Mouse (Mus musculus): ENCODE results near the gene Cmpk1. TPM values are rescaled to one million over a fixed set of nuclear protein-coding genes. Genes with fewer than 3 reads are reported as not detected.

Gene Cmpk1
- polyA plus RNA-seq, 1 experiment from 2014 or later: 85.5 TPM

DNA sequence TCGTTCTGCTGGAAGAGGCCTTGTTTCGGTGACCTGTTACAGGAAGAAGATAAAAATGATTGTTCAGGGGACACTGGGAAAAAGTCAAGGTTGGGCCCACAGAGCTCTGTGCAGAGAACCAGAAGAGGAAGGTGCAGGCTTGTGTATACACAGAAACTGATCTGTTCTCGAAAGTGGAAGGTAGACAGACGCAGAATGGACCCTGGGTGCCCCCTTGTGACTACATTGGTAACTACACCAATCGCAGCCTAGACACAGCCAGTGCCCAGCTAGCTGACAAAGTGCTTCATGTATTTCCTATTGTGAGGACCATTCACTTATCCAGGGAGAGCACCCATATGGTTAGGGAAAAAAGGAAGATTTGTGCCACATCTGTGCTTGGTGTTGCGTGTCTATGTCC, 39.6 kb downstream of the Cmpk1 start:
- ChIA-PET CTCF (interaction anchor here (0.6 to 2.2 kb wide), 21 partner anchors 9 to 306 kb away, joined by 3 to 13 read pairs (median 5); no protein-coding TSS in a partner anchor), POLR2A (no interaction called here)
- ATAC-seq: peak; percentile 67
- peaks cover 4% of the 10 kb centered on the region for H3K27me3 ChIP-seq
- in situ Hi-C loops (cut with MboI; ENCODE audit: low pct_unique_long_range_greater_than_20kb): loop anchor here (5.0 to 25.0 kb wide), 5 partner anchors 35 to 635 kb away; no protein-coding TSS in a partner anchor
- TF ChIP-seq CTCF (IDR thresholded peaks at IDR 0.05): peak; percentile 76
- no peak for DNase-seq (ENCODE audit: low read depth, low spot score)

DNA sequence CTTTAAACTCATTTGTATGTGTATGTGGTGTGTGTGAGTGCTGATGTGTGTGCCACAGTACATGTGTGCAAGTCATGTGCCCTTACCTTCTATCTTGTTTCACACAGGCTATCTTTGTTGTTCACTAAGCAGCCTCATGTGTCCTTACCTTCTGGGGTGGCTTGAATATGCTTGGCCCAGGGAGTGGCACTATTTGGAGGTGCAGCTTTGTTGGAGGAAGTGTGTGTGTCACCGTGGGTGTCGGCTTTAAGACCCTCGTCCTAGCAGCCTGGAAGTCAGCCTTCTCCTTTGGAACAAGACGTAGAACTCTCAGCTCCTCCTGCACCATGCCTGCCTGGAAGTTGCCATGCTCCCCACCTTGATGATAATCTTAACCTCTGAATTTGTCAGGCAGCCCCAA, 40.6 kb downstream of the Cmpk1 start:
- ChIA-PET CTCF (interaction anchor here (0.7 to 2.2 kb wide), 13 partner anchors 9 to 298 kb away, joined by 3 to 13 read pairs (median 6); no protein-coding TSS in a partner anchor), POLR2A (no interaction called here)
- ATAC-seq: no peak
- no peak for TF ChIP-seq CTCF (IDR thresholded peaks at IDR 0.05)
- DNase-seq (ENCODE audit: low read depth, low spot score): no peak
- in situ Hi-C loops (cut with MboI; ENCODE audit: low pct_unique_long_range_greater_than_20kb): loop anchor here (5.0 to 25.0 kb wide), 5 partner anchors 34 to 634 kb away; no protein-coding TSS in a partner anchor
- H3K27me3 ChIP-seq: peaks cover 4% of the 10 kb centered on the region

DNA sequence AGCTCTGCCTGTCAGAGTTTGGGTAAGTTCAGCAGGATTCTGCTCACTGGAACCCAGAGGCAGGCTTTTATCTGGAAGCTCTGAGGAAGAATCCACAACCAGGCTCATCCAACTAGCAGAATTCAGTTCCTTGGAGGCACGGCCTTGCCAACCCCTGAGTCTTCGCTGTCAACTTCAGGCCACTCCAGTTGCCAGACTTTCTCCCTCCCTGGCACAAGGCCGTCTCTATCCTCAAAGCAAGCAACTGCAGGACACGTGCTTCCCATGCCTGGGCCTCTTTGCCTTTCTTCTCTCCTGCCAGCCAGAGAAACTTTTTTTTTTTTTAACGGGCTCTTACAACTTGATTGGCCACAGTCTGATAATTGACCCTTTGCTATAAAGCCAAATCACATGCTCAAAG, 42.0 kb downstream of the Cmpk1 start:
- ATAC-seq (no peak), DNase-seq (ENCODE audit: low read depth, low spot score) (no peak)
- ChIA-PET POLR2A (interaction anchor here (0.6 to 0.7 kb wide), 2 partner anchors 93 to 405 kb away, joined by 3 read pairs; no protein-coding TSS in a partner anchor), CTCF (no interaction called here)
- peaks cover 4% of the 10 kb centered on the region for H3K27me3 ChIP-seq
- in situ Hi-C loops (cut with MboI; ENCODE audit: low pct_unique_long_range_greater_than_20kb): loop anchor here (5.0 to 25.0 kb wide), 5 partner anchors 33 to 633 kb away; no protein-coding TSS in a partner anchor
- TF ChIP-seq CTCF (IDR thresholded peaks at IDR 0.05): no peak

DNA sequence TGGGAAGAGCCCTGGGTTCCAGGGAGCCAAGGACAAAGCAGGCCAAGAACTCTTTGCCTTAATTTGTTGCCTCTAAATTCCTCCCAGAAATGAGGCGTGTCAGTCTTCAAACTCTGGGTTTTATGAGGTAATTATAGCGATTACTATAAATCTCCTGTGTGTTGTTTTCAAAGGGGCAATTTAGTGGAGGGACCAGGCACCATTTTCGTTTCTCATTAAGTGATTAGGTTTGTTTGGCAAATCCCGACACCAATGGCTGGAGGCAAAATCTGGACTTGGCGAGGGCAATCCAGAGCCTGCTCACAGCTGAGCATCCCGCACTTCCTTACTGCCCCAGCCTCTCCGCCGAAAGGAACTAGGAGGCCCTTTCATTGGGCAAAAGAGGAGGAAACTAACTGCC, 44.5 kb downstream of the Cmpk1 start:
- POLR2A ChIA-PET: interaction anchor here (0.6 kb wide), 1 partner anchor 37 kb away, joined by 3 read pairs; no protein-coding TSS in a partner anchor
- no peak for TF ChIP-seq CTCF (IDR thresholded peaks at IDR 0.05)
- ATAC-seq: no peak
- in situ Hi-C loops (cut with MboI; ENCODE audit: low pct_unique_long_range_greater_than_20kb): loop anchor here (10.0 to 25.0 kb wide), 2 partner anchors 148 to 630 kb away; no protein-coding TSS in a partner anchor
- no peak for DNase-seq (ENCODE audit: low read depth, low spot score)
- no peaks in the 10 kb centered on the region for H3K27me3 ChIP-seq
- CTCF ChIA-PET: interaction anchor here (1.5 kb wide), 1 partner anchor 34 kb away, joined by 7 read pairs; the partner anchor contains the start of gene Foxd2

DNA sequence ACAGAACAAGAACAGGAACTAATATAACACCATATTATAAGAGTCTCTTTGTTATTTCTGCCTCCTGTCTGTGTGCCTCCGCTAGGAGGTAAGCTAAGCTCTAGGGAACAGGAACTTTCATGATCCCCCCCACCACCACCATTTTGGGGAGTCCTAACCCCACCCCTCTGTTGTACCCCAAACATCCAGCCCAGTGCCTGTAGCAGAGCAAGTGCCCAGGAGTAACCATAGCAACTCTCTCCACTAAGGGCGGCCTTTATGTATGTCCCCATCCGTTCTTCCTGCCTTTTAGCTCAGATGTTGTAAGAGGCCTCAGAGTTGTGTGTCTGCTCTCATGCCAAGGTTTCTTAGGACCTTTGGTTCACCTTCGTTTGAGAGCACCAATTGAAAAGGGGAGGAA, 44.9 kb downstream of the Cmpk1 start:
- ChIA-PET POLR2A (interaction anchor here (0.6 kb wide), 1 partner anchor 36 kb away, joined by 3 read pairs; no protein-coding TSS in a partner anchor), CTCF (no interaction called here)
- TF ChIP-seq CTCF (IDR thresholded peaks at IDR 0.05): no peak
- no peaks in the 10 kb centered on the region for H3K27me3 ChIP-seq
- ATAC-seq (no peak), DNase-seq (ENCODE audit: low read depth, low spot score) (no peak)
- in situ Hi-C loops (cut with MboI; ENCODE audit: low pct_unique_long_range_greater_than_20kb): loop anchor here (10.0 to 25.0 kb wide), 2 partner anchors 147 to 630 kb away; no protein-coding TSS in a partner anchor

DNA sequence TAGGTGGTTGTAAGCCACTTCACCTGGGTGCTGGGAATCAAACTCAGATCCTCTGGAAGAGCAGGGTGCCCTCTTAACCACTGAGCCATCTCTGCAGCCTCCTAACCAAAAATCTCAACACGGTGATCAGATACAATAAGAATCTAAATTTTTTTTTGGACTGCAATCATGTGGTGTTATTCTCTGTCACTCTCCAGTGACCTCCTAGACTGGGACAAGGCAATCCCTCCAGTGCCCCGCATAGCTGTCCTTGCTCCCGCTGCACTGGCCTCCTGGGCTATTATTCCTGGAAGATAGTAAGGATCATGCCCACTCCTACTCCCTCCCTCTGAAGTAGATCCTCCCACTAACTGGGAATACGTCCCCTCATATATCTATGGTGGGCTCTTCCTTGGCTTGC, 45.7 kb downstream of the Cmpk1 start:
- ATAC-seq (no peak), DNase-seq (ENCODE audit: low read depth, low spot score) (no peak)
- no peak for TF ChIP-seq CTCF (IDR thresholded peaks at IDR 0.05)
- no peaks in the 10 kb centered on the region for H3K27me3 ChIP-seq
- POLR2A ChIA-PET: no interaction called here
- in situ Hi-C loops (cut with MboI; ENCODE audit: low pct_unique_long_range_greater_than_20kb): loop anchor here (10.0 to 25.0 kb wide), 2 partner anchors 147 to 629 kb away; no protein-coding TSS in a partner anchor
- CTCF ChIA-PET: interaction anchor here (1.4 kb wide), 1 partner anchor 294 kb away, joined by 3 read pairs; no protein-coding TSS in a partner anchor

DNA sequence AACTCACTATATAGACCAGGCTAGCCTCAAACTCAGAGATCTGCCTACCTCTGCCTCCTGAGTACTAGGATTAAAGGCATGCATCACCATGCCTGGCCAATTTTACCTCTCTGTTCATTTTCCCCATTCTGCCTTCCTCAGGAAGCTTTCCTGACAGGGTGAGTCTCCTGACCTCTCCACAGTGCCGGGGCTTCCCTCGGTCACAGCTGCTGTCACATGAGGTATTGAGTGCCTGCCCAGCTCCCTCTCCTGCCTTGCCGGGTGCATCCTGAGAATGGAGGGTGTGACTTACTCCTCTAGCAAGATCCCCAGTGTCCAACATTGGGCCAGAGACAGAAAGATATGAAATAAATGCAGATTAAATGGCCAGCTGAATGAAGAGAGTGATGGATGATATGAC, 48.8 kb downstream of the Cmpk1 start:
- in situ Hi-C loops (cut with MboI; ENCODE audit: low pct_unique_long_range_greater_than_20kb): loop anchor here (25.0 kb wide), 1 partner anchor 626 kb away; no protein-coding TSS in a partner anchor
- no peaks in the 10 kb centered on the region for H3K27me3 ChIP-seq
- ATAC-seq: no peak
- CTCF ChIA-PET: interaction anchor here (1.9 kb wide), 1 partner anchor 9 kb away, joined by 7 read pairs; no protein-coding TSS in a partner anchor
- TF ChIP-seq CTCF (IDR thresholded peaks at IDR 0.05): no peak
- no peak for DNase-seq (ENCODE audit: low read depth, low spot score)
- POLR2A ChIA-PET: no interaction called here

DNA sequence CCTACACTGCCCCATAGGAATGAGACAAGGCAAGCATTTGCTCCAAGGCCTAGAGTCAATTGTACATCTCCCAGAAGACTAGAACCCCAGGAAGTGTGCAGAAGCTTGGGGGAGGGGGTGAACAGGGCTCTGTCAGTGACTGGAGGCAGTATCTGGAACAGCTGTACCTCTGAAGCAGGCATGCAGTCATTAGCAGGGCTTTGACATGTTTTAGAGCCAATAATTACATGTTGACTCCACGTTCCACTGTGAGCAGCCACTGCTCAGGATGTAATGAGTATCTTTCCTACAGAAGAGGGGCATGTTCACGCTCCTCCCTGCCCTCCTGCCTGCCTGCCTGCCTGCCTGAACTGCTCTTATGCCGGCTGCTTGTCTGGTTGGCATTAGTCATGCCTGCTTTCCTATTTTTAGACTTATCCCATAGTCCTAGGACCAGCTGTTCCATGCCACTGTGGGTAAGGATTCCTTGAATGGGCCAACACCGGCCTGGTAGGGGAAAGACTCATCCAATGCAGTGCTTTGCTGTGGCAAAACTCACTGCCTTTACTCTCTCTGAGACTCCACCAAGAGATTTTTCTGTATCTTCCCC, 49.5 kb downstream of the Cmpk1 start:
- CTCF ChIA-PET: interaction anchor here (1.3 to 1.9 kb wide), 3 partner anchors 10 to 84 kb away, joined by 3 to 9 read pairs (median 7); no protein-coding TSS in a partner anchor
- POLR2A ChIA-PET: no interaction called here
- no peak for DNase-seq (ENCODE audit: low read depth, low spot score)
- no peak for ATAC-seq
- H3K27me3 ChIP-seq: no peaks in the 10 kb centered on the region
- in situ Hi-C loops (cut with MboI; ENCODE audit: low pct_unique_long_range_greater_than_20kb): loop anchor here (25.0 kb wide), 1 partner anchor 625 kb away; no protein-coding TSS in a partner anchor
- TF ChIP-seq CTCF (IDR thresholded peaks at IDR 0.05): no peak

DNA sequence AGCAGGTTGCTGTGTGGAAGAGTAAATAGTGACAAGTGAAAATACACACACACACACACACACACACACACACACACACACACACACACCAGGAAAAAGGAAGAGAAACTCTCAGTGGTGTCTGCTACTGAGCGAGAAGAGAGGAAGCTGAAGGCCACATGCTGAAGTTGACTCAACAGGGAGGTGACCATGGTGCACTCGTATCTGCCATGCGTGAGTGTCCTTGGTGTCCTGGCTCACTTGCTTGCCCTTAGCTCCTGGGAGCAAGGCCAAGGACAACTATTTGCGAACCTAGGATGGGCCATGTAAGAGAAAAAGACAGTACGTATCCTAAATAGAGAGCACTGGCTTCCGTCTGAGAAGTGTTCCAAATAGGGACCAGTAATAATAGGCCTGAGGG, 52.9 kb downstream of the Cmpk1 start:
- POLR2A ChIA-PET: interaction anchor here (0.6 kb wide), 1 partner anchor 18 kb away, joined by 3 read pairs; no protein-coding TSS in a partner anchor
- CTCF ChIA-PET: interaction anchor here (0.5 kb wide), 1 partner anchor 219 kb away, joined by 3 read pairs; no protein-coding TSS in a partner anchor
- H3K27me3 ChIP-seq: no peaks in the 10 kb centered on the region
- DNase-seq (ENCODE audit: low read depth, low spot score) (no peak), ATAC-seq (no peak)
- no peak for TF ChIP-seq CTCF (IDR thresholded peaks at IDR 0.05)
- in situ Hi-C loops (cut with MboI; ENCODE audit: low pct_unique_long_range_greater_than_20kb): loop anchor here (25.0 kb wide), 1 partner anchor 622 kb away; no protein-coding TSS in a partner anchor

DNA sequence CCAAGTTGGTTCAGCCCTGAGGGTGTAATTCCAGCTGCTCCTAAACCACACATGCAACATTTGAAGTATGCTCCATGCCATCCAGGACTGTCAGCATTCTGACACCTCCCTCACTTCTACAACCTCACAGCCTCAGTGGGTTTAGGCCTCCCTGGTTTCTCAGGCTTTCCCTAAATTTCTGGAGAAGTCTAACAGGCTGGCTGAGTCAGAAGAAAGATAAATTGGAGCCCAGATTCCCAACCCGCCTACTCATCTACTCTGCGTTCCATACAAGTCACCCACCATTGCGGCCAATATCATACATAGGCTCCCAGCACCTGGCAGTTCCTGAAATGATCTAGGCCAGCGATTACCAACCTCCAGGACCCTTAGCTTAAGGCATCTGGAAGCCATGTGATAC, 54.3 kb downstream of the Cmpk1 start:
- ATAC-seq: no peak
- DNase-seq (ENCODE audit: low read depth, low spot score): no peak
- POLR2A ChIA-PET: no interaction called here
- H3K27me3 ChIP-seq: no peaks in the 10 kb centered on the region
- TF ChIP-seq CTCF (IDR thresholded peaks at IDR 0.05): no peak
- in situ Hi-C loops (cut with MboI; ENCODE audit: low pct_unique_long_range_greater_than_20kb): loop anchor here (25.0 kb wide), 1 partner anchor 620 kb away; no protein-coding TSS in a partner anchor
- CTCF ChIA-PET: interaction anchor here (2.0 kb wide), 1 partner anchor 24 kb away, joined by 6 read pairs; the partner anchor contains the start of gene Foxd2
